Mouse (Mus musculus) neural tube, embryonic 15.5 days (tissue): ENCODE results near the gene Ercc4. TPM values are rescaled to one million over a fixed set of nuclear protein-coding genes. Genes with fewer than 3 reads are reported as not detected.
"Not testable (repeated sequence)": the region's sequence is repeated elsewhere in the genome, so short reads cannot be mapped to it uniquely, and the experiment has no call there.

ENCODE experiments used
- ATAC-seq: fragments of 200-750 bp; cut with Nextera tagmentation; 2 replicates; pipeline ENCODE4 v1.8.0; 2017; ENCODE audit warnings: mild to moderate bottlenecking, moderate TSS enrichment, moderate library complexity; ENCODE audit not compliant: low FRiP score
- H3K27ac ChIP-seq: fragments of 300-500 bp; sonication (generic); replicated peaks from 2 replicates; pipeline ENCODE4 v1.5.1; 2015; ENCODE audit warnings: mild to moderate bottlenecking, inconsistent platforms
- H3K27me3 ChIP-seq: fragments of 300-500 bp; sonication (generic); replicated peaks from 2 replicates; pipeline ENCODE4 v1.6.1; 2015; ENCODE audit warnings: inconsistent platforms
- H3K36me3 ChIP-seq: fragments of 300-500 bp; sonication (generic); 2 replicates; pipeline ENCODE4 v1.6.1; 2015; ENCODE audit warnings: inconsistent platforms
- H3K4me1 ChIP-seq: fragments of 300-500 bp; sonication (generic); 2 replicates; pipeline ENCODE4 v1.6.1; 2015; ENCODE audit warnings: inconsistent platforms
- H3K4me2 ChIP-seq: fragments of 300-500 bp; sonication (generic); 2 replicates; pipeline ENCODE4 v1.6.1; 2015; ENCODE audit warnings: inconsistent platforms, mild to moderate bottlenecking, moderate library complexity
- H3K4me3 ChIP-seq: fragments of 300-500 bp; sonication (generic); replicated peaks from 2 replicates; pipeline ENCODE4 v1.5.1; 2015; ENCODE audit warnings: mild to moderate bottlenecking, inconsistent platforms
- H3K9ac ChIP-seq: fragments of 300-500 bp; sonication (generic); replicated peaks from 2 replicates; pipeline ENCODE4 v1.6.1; 2015; ENCODE audit warnings: mild to moderate bottlenecking, inconsistent platforms
- H3K9me3 ChIP-seq: fragments of 300-500 bp; sonication (generic); replicated peaks from 2 replicates; pipeline ENCODE4 v1.6.1; 2016; ENCODE audit warnings: inconsistent platforms
- WGBS: fragments of 180-500 bp; shearing (Covaris S2); methylation state at CpG from one replicate; pipeline ENCODE4 v1.1.7; 2015; ENCODE audit warnings: mixed read lengths; 5-methylcytosine and 5-hydroxymethylcytosine counted together
- polyA plus RNA-seq: library from polyadenylated mRNA; unstranded; fragments of >200 nt; fragmentation: Nextera tagmentation; extraction: Ambion mirVana; gene quantifications from 2 replicates; pipeline ENCODE4 v1.2.1, GENCODE M21; 2015

Gene Ercc4
- 15.3 and 15.4 TPM in 2 replicates for polyA plus RNA-seq

DNA sequence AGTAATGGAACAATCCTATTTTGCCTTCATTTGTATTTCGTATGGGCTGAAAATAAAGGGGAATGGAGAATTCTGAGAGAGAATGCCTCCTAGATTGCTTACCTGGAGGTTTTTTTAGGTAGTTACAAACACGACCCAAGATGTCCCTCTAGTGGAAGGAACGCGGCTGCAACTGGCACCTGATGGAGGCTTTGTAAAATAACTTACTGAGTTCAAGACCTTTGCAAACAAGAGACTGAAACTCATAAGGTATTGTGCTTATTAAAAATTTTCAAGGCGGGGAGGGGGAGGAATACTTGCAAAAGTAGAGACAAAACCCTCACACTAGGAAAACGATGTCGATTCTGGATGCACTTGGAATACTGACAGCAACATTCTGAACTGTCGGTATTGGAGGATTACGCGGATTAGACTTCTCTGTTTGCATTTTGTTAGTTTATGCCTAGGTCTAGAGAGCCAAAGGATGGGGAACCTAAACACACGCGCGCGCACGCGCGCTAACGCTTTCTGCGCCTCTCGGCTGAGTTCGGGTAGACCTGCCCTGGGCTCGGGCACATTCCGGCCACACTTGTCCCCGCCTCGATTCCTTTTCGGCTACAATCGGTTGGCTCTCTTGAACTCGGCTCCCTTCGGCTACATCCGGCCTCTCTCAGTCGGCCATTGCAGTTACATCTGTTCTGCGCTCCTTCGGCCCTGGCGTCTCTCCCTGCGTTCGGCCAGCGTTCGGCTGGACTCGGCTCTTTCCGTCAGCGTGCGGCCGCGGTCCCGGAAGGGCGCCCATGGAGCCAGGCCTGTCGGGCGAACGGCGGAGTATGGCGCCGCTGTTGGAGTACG is at the start of gene Ercc4:
Gene Ercc4 (plus strand): TSS at position 529 of the 834 bp plus-strand sequence.
- H3K27ac ChIP-seq: peak within 1 kb of the TSS; percentile 94
- H3K4me1 ChIP-seq: peaks cover 16% of the 10 kb centered on the region
- H3K36me3 ChIP-seq: peaks cover 20% of the 10 kb centered on the region
- H3K4me2 ChIP-seq: peak within 1 kb of the TSS; percentile 76
- no peaks in the 10 kb centered on the region for H3K27me3 ChIP-seq
- H3K9me3 ChIP-seq: no peaks in the 10 kb centered on the region
- 1% methylated on average over 53 of the region's 53 CpGs for WGBS
- ATAC-seq: peak; percentile 97
- H3K9ac ChIP-seq: peak within 1 kb of the TSS; percentile 90
- peak within 1 kb of the TSS; percentile 79 for H3K4me3 ChIP-seq

DNA sequence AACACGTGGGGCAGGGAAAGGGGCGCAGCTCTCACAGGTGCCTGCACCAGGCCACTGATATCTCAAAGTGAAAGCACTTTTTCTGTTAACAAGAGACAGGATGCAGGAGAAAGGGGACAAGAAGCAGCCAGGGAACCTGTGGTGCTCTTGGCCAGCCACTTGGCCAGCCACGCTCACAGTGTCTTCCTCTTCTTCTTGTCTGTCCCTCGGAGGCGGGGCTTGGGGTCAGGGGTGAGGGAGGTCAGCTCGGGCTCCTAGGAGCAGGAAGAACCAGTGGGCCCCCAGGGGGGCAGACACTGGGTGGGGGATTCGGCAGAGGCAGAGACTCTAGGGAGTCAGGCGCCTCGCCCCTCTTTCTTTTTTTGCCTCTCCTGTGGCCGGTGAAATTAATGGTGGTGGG is 48.4 kb upstream of the Ercc4 start:
- 41% methylated on average over 9 of the region's 10 CpGs for WGBS
- Histone ChIP-seq H3K4me2 (peak overlapping the region; percentile 8; the same call in 1 of the 2 replicates), H3K27me3 (no peaks in the 10 kb centered on the region), H3K27ac (no peak overlapping the region), H3K9ac (no peak overlapping the region), H3K4me1 (no peaks in the 10 kb centered on the region), H3K9me3 (no peaks in the 10 kb centered on the region), H3K36me3 (no peaks in the 10 kb centered on the region), H3K4me3 (no peak overlapping the region)
- ATAC-seq: no peak

DNA sequence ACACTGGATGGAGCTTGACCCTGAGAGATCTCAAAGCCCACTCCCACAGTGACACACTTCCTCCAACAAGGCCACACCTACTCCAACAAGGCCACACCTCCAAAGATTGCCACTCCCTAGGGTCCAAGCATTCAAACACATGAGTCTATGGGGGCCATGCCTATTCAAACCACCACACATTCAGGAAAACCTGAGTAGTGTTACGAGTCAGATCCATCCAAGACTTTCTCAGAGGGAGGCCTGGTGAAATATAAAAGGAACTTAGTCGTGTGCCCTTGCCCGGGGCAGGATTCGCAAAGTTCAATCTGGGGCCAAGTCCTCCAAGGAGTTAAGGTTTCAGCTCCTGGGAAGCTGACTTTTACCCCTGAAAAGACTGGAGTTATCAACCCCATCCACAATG is 35.3 kb upstream of the Ercc4 start:
- Histone ChIP-seq H3K27me3 (no peaks in the 10 kb centered on the region), H3K9me3 (no peaks in the 10 kb centered on the region), H3K36me3 (no peaks in the 10 kb centered on the region), H3K27ac (no peak overlapping the region), H3K4me1 (no peaks in the 10 kb centered on the region), H3K9ac (no peak overlapping the region), H3K4me3 (no peak overlapping the region), H3K4me2 (no peak overlapping the region)
- 84% methylated on average over 4 of the region's 4 CpGs for WGBS
- ATAC-seq: no peak

DNA sequence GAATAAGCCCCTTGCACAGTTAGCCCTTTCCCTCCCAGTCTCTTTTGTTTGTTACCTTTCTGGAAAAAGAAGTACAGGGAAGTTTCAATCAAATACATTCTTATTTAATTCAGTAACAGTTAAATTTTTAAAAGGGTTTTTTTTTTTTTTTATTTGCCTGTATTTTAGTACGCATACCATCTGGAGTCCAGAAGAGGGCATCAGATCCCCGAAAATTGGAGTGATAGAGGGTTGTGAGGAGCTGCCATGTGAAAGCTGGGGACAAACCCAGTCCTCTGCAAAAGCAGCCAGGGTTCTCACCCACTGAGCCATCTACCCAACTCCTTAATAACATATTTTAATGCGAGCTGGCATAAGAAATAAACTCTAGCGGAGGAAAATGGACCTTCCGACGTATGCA is 29.3 kb upstream of the Ercc4 start:
- WGBS: 72% methylated on average over 6 of the region's 6 CpGs
- no peaks in the 10 kb centered on the region for H3K9me3 ChIP-seq
- H3K4me3 ChIP-seq: no peak overlapping the region
- ATAC-seq: no peak
- no peak overlapping the region for H3K9ac ChIP-seq
- no peak overlapping the region for H3K27ac ChIP-seq
- H3K27me3 ChIP-seq: no peaks in the 10 kb centered on the region
- no peaks in the 10 kb centered on the region for H3K4me1 ChIP-seq
- H3K36me3 ChIP-seq: no peaks in the 10 kb centered on the region
- no peak overlapping the region for H3K4me2 ChIP-seq

DNA sequence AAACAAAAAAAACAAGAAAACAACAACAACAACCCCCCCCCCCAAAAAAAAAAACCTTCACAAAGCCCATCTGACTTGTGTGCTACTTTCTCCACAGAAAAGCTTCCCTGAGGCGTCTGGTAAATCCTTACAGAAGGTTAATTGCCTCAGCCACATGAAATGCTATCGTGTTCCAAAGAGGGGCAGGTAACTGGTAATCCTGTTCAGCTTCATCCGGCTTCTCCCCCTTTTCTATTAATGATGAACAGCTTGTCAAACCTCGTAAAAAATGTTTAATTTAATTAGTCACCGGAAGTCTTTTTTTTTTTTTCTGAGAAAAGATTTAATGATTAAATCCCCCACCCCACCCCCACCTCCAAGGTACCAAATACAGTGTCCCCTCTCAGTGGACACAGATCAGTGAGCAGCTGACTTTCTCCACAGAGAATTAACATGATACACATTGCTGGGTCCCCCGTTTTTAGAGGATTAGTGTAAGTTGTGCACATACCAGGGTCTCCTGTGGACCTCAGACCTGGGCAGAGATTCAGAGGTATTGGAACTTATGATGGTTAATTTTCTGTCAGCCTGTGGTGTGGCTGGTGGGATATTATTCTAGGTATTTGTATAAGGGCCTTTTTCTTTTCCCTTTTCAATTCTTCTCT is 26.2 kb upstream of the Ercc4 start:
- no peaks in the 10 kb centered on the region for H3K9me3 ChIP-seq
- H3K4me2 ChIP-seq: no peak overlapping the region
- no peak overlapping the region for H3K27ac ChIP-seq
- WGBS: 77% methylated on average over 6 of the region's 6 CpGs
- H3K4me1 ChIP-seq: no peaks in the 10 kb centered on the region
- no peak overlapping the region for H3K4me3 ChIP-seq
- no peak for ATAC-seq
- H3K36me3 ChIP-seq: no peaks in the 10 kb centered on the region
- H3K9ac ChIP-seq: no peak overlapping the region
- H3K27me3 ChIP-seq: no peaks in the 10 kb centered on the region

- no peak overlapping the region for H3K9ac ChIP-seq
- no peaks in the 10 kb centered on the region for H3K27me3 ChIP-seq
- ATAC-seq: no peak
Measured at GRCm38 (mm10) chr16:13108356-13108755, 1.1 kb upstream of the Ercc4 start.

DNA sequence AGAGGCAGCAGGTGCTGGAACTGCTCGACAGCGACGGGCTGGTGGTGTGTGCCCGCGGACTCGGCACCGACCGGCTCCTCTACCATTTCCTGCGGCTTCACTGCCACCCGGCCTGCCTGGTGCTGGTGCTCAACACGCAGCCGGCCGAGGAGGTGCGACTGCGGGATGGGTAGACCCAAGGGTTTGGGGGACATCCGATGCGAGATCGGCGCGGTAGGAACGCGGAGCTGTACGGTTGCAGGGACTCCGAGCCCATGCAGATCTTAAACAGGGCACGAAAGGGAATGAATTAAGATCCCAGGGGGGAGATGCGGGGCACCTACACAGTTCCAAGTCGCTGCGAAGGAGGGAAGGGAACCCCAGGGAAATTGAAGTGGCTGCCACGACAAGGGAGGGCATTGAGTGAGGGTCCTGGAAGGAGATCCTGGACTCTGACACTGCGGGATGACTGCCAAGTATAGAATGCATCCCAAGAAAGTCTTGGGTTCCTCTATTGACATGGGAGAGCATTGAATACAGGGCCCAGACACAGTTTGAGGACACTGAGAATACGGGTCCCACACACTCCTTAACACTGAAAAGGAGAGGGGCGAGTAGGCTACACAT is 609 bp downstream of the Ercc4 start:
- H3K4me3 ChIP-seq: peak overlapping the region; percentile 79
- H3K36me3 ChIP-seq: peaks cover 27% of the 10 kb centered on the region
- peaks cover 16% of the 10 kb centered on the region for H3K4me1 ChIP-seq
- peak overlapping the region; percentile 76 for H3K4me2 ChIP-seq
- H3K9me3 ChIP-seq: no peaks in the 10 kb centered on the region
- no peaks in the 10 kb centered on the region for H3K27me3 ChIP-seq
- H3K27ac ChIP-seq: peak overlapping the region; percentile 94
- under 1% methylated on average over 32 of the region's 32 CpGs for WGBS
- peak; percentile 37; the same call in 1 of the 2 replicates for ATAC-seq
- H3K9ac ChIP-seq: peak overlapping the region; percentile 90

More at GRCm38 (mm10) chr16:13108356-13108755, 1.1 kb upstream of the Ercc4 start:
- no peak overlapping the region for H3K4me2 ChIP-seq
- H3K27ac ChIP-seq: no peak overlapping the region
- peaks cover 10% of the 10 kb centered on the region; the same call in 1 of the 2 replicates for H3K36me3 ChIP-seq
- 90% methylated on average over 12 of the region's 12 CpGs for WGBS
- peaks cover 16% of the 10 kb centered on the region for H3K4me1 ChIP-seq
- no peak overlapping the region for H3K4me3 ChIP-seq
- H3K9me3 ChIP-seq: no peaks in the 10 kb centered on the region

DNA sequence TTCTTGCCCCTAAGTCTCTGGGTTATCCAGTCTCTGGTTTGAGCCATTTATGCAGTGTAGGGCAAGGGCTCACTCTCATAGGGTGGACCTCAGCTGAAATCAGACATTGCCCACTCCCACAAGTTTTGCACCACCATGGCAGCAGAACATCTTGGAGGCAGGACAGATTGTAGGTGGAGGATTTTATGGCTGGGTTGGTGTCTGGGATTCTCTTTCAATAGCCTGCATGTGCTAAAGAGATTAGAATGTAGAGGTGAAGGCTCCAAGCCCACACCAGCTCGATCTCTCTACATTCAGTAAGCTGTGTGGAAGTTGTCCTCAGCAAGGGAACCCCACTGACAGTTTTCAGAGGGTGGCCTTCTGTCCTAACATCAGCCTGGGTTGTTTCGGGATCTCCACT is 5.3 kb downstream of the Ercc4 start:
- no peak overlapping the region for H3K4me3 ChIP-seq
- no peak for ATAC-seq
- peaks cover 9% of the 10 kb centered on the region for H3K4me1 ChIP-seq
- no peaks in the 10 kb centered on the region for H3K9me3 ChIP-seq
- no peaks in the 10 kb centered on the region for H3K27me3 ChIP-seq
- no peak overlapping the region for H3K4me2 ChIP-seq
- 95% methylated on average over 2 of the region's 2 CpGs for WGBS
- no peak overlapping the region for H3K27ac ChIP-seq
- no peak overlapping the region for H3K9ac ChIP-seq
- H3K36me3 ChIP-seq: peaks cover 30% of the 10 kb centered on the region

DNA sequence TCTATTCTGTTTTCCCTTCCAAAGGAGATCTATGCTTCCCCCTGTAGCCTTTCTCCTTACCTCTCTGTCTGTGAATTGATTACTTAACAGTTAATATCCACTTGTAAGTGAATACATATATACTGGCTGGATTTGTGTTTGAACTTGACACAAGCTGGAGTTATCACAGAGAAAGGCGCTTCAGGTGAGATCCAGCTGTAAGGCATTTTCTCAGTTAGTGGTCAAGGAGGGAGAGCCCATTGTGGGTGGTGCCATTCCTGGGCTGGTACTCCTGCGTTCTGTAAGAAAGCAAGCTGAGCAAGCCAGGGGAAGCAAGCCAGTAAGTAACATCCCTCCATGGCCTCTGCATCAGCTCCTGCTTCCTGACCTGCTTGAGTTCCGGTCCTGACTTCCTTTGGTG is 6.0 kb downstream of the Ercc4 start:
- not testable (repeated sequence) for ATAC-seq, H3K27me3 ChIP-seq, H3K9me3 ChIP-seq, H3K27ac ChIP-seq, H3K9ac ChIP-seq, H3K4me1 ChIP-seq, H3K4me3 ChIP-seq, H3K4me2 ChIP-seq
- H3K36me3 ChIP-seq: peaks cover 30% of the 10 kb centered on the region
- WGBS: 88% methylated on average over 3 of the region's 3 CpGs

- WGBS: 72% methylated on average over 9 of the region's 9 CpGs
- Histone ChIP-seq H3K4me1 (no peaks in the 10 kb centered on the region), H3K9ac (no peak overlapping the region), H3K36me3 (peaks cover 43% of the 10 kb centered on the region), H3K4me2 (no peak overlapping the region), H3K27ac (no peak overlapping the region), H3K4me3 (no peak overlapping the region), H3K27me3 (no peaks in the 10 kb centered on the region), H3K9me3 (no peaks in the 10 kb centered on the region)
- peak; percentile 86 for ATAC-seq
Measured at GRCm38 (mm10) chr16:13117299-13117966, 7.9 kb downstream of the Ercc4 start.

DNA sequence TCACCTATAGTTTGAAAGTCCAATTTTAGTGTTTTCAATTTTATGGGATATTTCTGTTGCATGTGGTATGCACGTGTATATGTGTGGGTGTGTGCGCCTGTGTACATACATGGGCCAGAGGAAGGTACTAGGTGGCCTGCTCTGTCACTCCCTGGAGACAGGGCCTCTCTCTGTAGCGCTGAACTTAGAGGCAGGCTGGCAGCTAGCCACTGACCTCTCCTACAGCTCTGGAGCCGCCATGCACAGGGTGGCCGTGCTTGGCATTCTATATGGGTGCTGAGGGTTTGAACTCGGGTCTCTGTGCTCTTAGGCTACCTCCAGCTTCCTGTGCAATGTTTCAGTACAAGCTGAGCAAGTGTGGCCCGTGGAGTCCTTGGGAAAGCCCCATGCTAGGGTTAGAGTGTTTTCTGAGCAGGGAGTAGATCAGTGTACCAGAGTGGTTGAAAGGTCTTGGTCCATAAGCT is 8.5 kb downstream of the Ercc4 start:
- H3K36me3 ChIP-seq: peaks cover 44% of the 10 kb centered on the region
- 0 out of 2 replicates have a peak, but pooled peaks have one; percentile 57 for ATAC-seq
- no peaks in the 10 kb centered on the region for H3K27me3 ChIP-seq
- 93% methylated on average over 7 of the region's 7 CpGs for WGBS
- no peak overlapping the region for H3K27ac ChIP-seq
- no peaks in the 10 kb centered on the region for H3K4me1 ChIP-seq
- no peak overlapping the region for H3K4me3 ChIP-seq
- no peaks in the 10 kb centered on the region for H3K9me3 ChIP-seq
- H3K4me2 ChIP-seq: no peak overlapping the region
- no peak overlapping the region for H3K9ac ChIP-seq
